Mouse (Mus musculus) ovary, postnatal 36 days (tissue): ENCODE data around the gene Gm37240.

ENCODE experiments used
- DNase-seq: peaks from one replicate; pipeline ENCODE4 v3.0.0; 2022; ENCODE audit warnings: low spot score, mixed read lengths

The Gm37240 gene

GRCm38 (mm10) chr3:85827283-85827682, 60.0 kb downstream of the Gm37240 start:
- DNase-seq, result no peak

GRCm38 (mm10) chr3:85820839-85821548, 66.3 kb downstream of the Gm37240 start:
- DNase-seq, result no peak

DNA sequence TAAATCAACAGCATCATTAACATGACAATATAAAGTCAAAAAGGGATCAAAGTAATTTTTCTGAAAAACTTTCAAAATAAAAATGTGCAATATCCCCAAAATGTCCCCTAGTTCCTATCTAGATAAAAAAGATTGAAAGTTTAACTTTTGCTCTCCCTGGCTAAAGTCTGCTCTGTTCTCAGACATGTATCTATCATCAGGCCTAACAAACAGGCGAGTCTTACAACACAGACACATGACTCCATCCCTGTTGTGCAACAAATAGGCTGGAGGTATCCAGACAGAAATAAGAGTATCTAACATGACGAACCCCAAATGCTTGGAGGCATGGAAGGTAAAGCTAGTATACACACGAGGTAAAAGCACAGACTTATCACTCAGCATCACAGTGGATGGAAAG, 68.0 kb downstream of the Gm37240 start:
- DNase-seq, result no peak

GRCm38 (mm10) chr3:85817191-85817590, 70.1 kb downstream of the Gm37240 start, which contains the start of gene Fam160a1:
Fam160a1 (minus strand) TSS chr3:85817291.
- DNase-seq, result no peak

GRCm38 (mm10) chr3:85814241-85814640, 73.1 kb downstream of the Gm37240 start:
- DNase-seq, result peak; percentile 18

DNA sequence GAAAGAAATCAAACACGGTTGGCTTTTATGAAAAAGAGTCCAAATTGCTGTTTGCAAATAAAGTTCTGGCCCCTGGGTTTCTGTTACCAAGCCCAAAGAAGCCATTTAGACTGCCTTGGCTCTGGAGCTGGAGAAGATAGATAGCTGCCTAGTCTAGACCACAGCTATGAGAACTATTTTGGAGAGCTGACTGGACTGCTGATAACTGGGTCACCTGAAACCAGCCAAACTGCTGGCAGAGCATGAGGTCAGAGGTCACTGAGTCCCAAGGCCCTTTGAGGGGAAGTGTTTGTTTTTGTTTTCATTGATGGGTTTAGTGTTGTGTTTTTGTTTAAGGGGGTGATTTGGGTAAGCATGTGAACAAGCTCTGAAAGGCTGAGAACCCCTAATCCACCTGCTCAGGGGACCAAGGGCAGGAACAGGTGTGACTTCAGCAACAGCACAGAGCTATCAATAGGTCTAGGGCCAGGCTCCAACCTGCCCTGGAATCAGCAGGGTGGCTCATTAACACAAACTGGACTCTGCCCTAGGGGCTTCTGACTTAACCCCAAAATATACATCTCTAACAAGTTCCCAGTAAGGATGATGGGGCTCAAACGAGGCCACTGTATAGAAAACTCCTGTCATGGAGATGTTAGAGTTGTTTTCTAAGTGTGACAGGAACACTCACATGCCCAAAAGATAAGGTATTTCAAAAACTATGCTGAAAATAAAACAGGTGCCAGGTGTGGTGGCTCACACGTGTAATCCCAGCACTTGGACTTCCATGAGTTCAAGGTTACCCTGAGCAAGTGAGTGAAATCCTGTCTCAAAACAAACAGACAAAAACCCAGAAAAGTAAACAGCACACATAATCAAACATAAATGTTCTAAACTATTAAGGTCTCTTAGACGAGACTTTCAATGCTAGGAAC, 74.0 kb downstream of the Gm37240 start:
- no peak for DNase-seq

DNA sequence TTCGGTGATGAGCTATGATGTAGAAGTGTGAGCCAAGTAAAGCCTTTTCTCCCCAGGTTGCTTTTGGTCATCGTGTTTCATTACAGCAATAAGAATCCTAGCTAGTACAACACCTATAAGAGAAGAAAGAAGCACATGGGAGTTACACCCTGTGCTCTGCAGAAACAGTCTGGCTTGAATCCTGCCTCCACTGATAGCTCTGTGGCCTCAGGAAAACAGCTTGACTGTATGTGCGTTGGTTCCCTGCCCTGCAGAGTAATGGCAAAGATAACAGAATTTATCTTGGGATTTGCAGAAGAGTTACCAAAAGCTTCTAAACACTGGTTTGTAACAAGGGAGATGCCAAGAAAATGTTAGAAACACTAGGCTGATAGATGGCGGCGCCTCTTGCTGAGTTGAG, 75.3 kb downstream of the Gm37240 start:
- no peak for DNase-seq

- no peak for DNase-seq
Measured at GRCm38 (mm10) chr3:85793166-85793565, 94.2 kb downstream of the Gm37240 start.

DNA sequence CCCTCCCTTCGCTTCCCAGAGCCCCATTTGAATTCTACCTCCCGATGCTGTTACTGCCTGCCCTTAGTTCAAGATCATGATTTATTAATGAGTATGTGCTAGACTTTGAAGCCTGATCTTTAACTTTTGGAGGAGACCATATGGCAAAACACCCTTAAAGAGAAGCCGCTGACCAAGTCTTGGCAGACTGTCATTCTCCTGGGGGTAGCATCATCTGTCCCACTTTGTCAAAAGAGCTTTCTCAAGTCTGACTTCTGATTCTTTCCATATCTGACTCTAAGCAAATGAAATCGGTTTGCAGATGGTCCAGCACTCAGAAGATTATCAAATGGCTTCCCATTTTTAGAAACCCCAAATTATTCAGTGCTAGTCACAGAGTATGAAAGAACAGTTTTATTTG, 97.6 kb downstream of the Gm37240 start:
- DNase-seq, result no peak

GRCm38 (mm10) chr3:85786501-85786900, 100.8 kb downstream of the Gm37240 start:
- DNase-seq, result no peak

- no peak for DNase-seq
Measured at GRCm38 (mm10) chr3:85780906-85781305, 106.4 kb downstream of the Gm37240 start.

- DNase-seq, result no peak
Measured at GRCm38 (mm10) chr3:85780332-85780731, 107.0 kb downstream of the Gm37240 start.

DNA sequence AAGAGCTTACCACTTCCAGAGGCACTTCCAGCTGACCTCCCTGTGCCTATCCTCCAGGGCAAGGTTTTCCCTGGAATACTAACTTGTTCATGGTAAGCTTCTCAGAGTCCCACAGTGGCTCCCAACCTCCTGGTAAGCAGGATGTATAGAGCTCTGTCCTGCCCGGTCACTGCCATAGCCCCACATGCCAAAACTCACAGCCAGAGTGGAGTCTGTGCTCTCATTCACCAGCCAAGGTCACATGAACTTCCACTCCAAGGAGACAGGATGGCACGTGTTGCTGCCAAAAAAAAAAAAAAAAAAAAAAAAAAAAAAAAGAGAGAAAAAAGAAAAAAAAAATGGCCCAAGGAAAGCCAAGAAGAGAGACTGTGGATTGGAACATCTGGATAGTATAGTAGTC, 109.5 kb downstream of the Gm37240 start:
- no peak for DNase-seq

GRCm38 (mm10) chr3:85777356-85777755, 110.0 kb downstream of the Gm37240 start:
- DNase-seq, result no peak

GRCm38 (mm10) chr3:85776707-85777106, 110.6 kb downstream of the Gm37240 start:
- DNase-seq, result no peak

- DNase-seq, result no peak
Measured at GRCm38 (mm10) chr3:85776126-85776525, 111.2 kb downstream of the Gm37240 start.

- no peak for DNase-seq
Measured at GRCm38 (mm10) chr3:85773886-85774285, 113.4 kb downstream of the Gm37240 start.

DNA sequence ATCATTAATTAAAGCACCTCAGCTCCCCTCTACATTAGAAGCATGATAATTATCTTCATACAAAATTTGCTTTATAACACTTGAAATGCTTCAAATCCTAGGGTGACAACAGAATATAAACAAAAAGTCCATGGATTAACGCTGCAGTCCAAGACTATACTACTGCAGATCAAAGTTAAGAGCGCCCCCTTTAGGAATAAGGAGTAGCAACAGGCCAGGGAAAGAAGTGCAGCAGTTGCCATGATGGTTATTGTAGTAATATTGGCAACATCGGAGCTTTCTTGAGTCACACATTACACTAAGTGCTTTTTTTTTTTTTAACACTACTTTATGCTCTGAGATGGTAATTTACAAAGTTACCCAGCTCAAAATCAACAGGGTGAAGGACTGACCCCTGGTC, 113.9 kb downstream of the Gm37240 start:
- no peak for DNase-seq

GRCm38 (mm10) chr3:85764937-85765337, 122.4 kb downstream of the Gm37240 start:
- DNase-seq, result no peak

GRCm38 (mm10) chr3:85764008-85764834, 123.1 kb downstream of the Gm37240 start:
- DNase-seq, result no peak

- DNase-seq, result no peak
Measured at GRCm38 (mm10) chr3:85757944-85758343, 129.4 kb downstream of the Gm37240 start.

DNA sequence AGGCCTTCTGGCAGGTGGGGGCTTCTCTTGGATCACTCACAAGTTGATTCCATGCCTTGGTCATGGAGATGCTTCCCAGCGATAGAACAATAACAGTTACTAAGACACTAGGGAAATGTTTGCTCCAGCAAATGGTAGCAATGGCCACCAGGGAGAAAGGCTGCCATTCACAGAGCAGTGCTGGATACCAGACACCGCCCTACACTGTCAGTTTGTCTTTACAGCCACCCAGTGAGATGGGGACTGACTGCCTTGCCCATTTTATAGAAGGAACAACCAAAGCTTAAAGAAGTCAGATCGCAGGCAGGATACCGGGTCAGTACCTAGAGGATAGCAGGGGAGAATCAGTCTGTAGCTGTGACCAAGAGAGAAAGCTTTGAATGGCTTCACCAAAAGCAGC, 129.9 kb downstream of the Gm37240 start:
- DNase-seq, result no peak
